Mouse (Mus musculus): ENCODE results near the gene Plin3. TPM values are rescaled to one million over a fixed set of nuclear protein-coding genes. Genes with fewer than 3 reads are reported as not detected.

Gene Plin3
- total and polyA plus RNA-seq, 2 experiments from 2014 or later = 13.9 to 16.0 TPM

DNA sequence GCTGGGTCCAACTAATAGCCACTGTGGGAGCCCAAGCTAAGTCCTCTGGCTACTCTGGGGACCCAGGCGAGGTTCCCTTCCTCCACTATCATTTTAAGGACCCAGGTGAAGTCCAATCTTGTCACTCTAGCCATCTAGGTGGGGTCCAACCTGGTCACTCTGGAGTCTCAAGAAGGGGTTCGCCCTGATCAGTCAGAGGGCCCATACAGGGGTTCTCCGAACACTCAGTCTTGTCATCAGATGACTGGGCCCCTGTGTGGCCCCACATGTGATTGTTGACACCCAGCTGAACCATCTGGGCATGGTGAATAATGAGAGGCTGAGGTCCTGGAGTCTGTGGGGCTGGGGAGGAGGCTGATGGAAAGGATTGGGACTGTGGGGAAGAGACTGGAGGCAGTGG lies 22.9 kb downstream of the Plin3 start:
- Histone ChIP-seq H3K9me3 (ENCODE audit: low read length) (no peaks in the 10 kb centered on the region), H3K27me3 (ENCODE audit: insufficient read depth, low read length) (no peaks in the 10 kb centered on the region), H3K4me2 (ENCODE audit: low read depth, low read length) (peak overlapping the region; percentile 70), H3K9ac (replicated peaks; ENCODE audit: low read length) (peak overlapping the region; percentile 47), H3K4me3 (ENCODE audit: low read length) (peak overlapping the region; percentile 33; the same call in 1 of the 2 replicates), H3K36me3 (ENCODE audit: insufficient read depth, low read length) (no peaks in the 10 kb centered on the region), H3K27ac (peak overlapping the region; percentile 82), H3K4me1 (ENCODE audit: insufficient read depth, low read length) (no peaks in the 10 kb centered on the region)
- WGBS = 74% methylated on average over 3 of the region's 3 CpGs
- no peak for TF ChIP-seq CTCF (IDR thresholded peaks at IDR 0.05; ENCODE audit: low read depth)
- DNase-seq (ENCODE audit: low spot score) = no peak
- peak; percentile 10; the same call in 1 of the 2 replicates for ATAC-seq

DNA sequence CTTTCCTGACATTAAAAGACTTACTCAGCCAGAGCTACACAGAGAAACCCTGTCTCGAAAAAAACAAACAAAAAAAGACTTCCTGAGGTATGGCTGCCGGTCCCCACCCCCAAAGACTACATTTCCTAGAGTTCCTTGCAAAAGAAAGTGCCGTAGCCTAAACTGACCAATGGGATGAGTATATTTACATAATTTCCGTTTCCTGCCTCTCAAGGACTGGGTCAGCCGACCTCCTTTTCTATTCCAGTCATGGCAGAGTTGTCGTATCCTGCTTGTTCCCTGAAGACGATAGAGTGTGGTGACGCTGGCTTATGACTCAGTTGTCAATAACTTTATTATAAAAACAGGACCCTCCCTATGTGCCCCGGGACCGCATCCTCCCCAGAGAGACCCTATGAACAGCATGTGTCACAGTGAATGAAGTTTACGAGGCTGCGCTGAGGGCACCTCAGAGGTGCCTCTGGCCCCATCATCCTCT lies 23.5 kb downstream of the Plin3 start:
- H3K36me3 ChIP-seq (ENCODE audit: insufficient read depth, low read length) = no peaks in the 10 kb centered on the region
- H3K9me3 ChIP-seq (ENCODE audit: low read length) = no peaks in the 10 kb centered on the region
- WGBS = 18% methylated on average over 12 of the region's 12 CpGs
- H3K4me1 ChIP-seq (ENCODE audit: insufficient read depth, low read length) = no peaks in the 10 kb centered on the region
- ATAC-seq = peak; percentile 91
- DNase-seq (ENCODE audit: low spot score) = peak; percentile 92
- H3K27ac ChIP-seq = peak overlapping the region; percentile 82
- peak overlapping the region; percentile 33 for H3K4me3 ChIP-seq (ENCODE audit: low read length)
- peak overlapping the region; percentile 47 for H3K9ac ChIP-seq (replicated peaks; ENCODE audit: low read length)
- TF ChIP-seq CTCF (IDR thresholded peaks at IDR 0.05; ENCODE audit: low read depth) = no peak
- no peaks in the 10 kb centered on the region for H3K27me3 ChIP-seq (ENCODE audit: insufficient read depth, low read length)
- H3K4me2 ChIP-seq (ENCODE audit: low read depth, low read length) = peak overlapping the region; percentile 70

DNA sequence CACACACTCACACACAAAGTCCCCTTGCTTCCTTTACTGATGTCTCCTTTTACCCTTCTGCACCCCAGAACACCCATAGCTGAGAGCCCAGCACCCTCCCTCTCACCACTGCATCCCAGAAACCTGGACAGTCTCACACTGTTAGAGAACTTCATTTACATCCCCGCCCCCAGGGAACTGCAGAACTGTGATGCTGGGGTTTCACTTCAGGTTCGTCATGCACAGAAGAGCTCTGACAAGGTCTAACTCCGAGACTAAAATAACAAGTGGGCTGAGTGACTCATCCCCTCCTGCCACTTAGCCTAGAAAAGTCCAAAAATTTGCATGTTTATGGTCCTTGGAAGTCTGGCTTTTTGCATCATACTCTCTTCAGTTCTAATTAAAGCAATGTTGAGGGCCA lies 26.4 kb downstream of the Plin3 start:
- no peak for DNase-seq (ENCODE audit: low spot score)
- WGBS = 63% methylated on average over 3 of the region's 3 CpGs
- Histone ChIP-seq H3K4me3 (ENCODE audit: low read length) (no peak overlapping the region), H3K4me2 (ENCODE audit: low read depth, low read length) (no peak overlapping the region), H3K9ac (replicated peaks; ENCODE audit: low read length) (no peak overlapping the region), H3K36me3 (ENCODE audit: insufficient read depth, low read length) (peaks cover 12% of the 10 kb centered on the region), H3K27me3 (ENCODE audit: insufficient read depth, low read length) (no peaks in the 10 kb centered on the region), H3K27ac (no peak overlapping the region), H3K9me3 (ENCODE audit: low read length) (no peaks in the 10 kb centered on the region), H3K4me1 (ENCODE audit: insufficient read depth, low read length) (no peaks in the 10 kb centered on the region)
- TF ChIP-seq CTCF (IDR thresholded peaks at IDR 0.05; ENCODE audit: low read depth) = no peak
- no peak for ATAC-seq

DNA sequence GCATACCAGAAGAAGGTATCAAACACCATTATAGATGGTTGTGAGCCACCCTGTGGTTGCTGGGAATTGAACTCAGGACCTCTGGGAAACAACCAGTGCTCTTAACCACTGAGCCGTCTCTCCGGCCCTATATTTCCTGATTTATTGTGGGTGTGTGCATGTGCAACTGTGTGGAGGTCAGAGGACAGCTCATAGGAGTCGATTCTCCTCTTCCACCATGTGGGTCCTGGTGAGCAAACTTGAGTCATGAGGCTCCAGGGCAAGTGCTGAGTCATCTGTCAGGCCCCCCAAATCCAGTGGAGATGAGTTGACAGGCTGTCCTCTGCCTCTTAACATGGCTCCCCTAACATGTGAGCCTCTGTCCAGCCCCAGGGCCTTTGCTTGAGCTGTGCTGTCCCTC lies 26.8 kb downstream of the Plin3 start:
- no peaks in the 10 kb centered on the region for H3K4me1 ChIP-seq (ENCODE audit: insufficient read depth, low read length)
- H3K4me3 ChIP-seq (ENCODE audit: low read length) = no peak overlapping the region
- no peaks in the 10 kb centered on the region for H3K27me3 ChIP-seq (ENCODE audit: insufficient read depth, low read length)
- ATAC-seq = no peak
- no peak for DNase-seq (ENCODE audit: low spot score)
- WGBS = 91% methylated on average over 3 of the region's 3 CpGs
- no peak overlapping the region for H3K27ac ChIP-seq
- TF ChIP-seq CTCF (IDR thresholded peaks at IDR 0.05; ENCODE audit: low read depth) = no peak
- no peak overlapping the region for H3K4me2 ChIP-seq (ENCODE audit: low read depth, low read length)
- no peaks in the 10 kb centered on the region for H3K9me3 ChIP-seq (ENCODE audit: low read length)
- H3K36me3 ChIP-seq (ENCODE audit: insufficient read depth, low read length) = peaks cover 14% of the 10 kb centered on the region
- no peak overlapping the region for H3K9ac ChIP-seq (replicated peaks; ENCODE audit: low read length)

DNA sequence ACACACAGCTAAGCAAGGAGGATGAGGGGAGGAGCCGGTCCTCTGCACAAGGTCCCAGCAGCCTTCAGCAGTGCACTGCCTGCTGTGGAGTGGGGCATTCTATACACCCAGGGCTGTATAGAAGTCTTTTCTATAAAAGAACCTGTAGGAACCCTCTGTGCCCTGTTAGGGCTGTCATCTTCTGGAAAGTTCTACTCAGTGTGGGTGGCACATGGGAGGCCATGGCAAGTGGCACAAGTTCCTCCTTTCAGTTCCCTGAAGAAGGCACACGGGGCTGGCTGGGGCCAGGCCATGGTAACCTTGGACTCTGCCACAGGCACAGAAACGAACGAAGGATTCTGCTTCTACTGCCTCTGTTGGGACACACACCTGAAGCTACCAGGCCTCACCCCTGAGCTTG lies 27.7 kb downstream of the Plin3 start:
- H3K27me3 ChIP-seq (ENCODE audit: insufficient read depth, low read length) = no peaks in the 10 kb centered on the region
- no peak for ATAC-seq
- DNase-seq (ENCODE audit: low spot score) = no peak
- no peak overlapping the region for H3K9ac ChIP-seq (replicated peaks; ENCODE audit: low read length)
- H3K9me3 ChIP-seq (ENCODE audit: low read length) = no peaks in the 10 kb centered on the region
- no peak overlapping the region for H3K4me3 ChIP-seq (ENCODE audit: low read length)
- peaks cover 15% of the 10 kb centered on the region for H3K36me3 ChIP-seq (ENCODE audit: insufficient read depth, low read length)
- TF ChIP-seq CTCF (IDR thresholded peaks at IDR 0.05; ENCODE audit: low read depth) = no peak
- H3K4me2 ChIP-seq (ENCODE audit: low read depth, low read length) = no peak overlapping the region
- H3K4me1 ChIP-seq (ENCODE audit: insufficient read depth, low read length) = no peaks in the 10 kb centered on the region
- no peak overlapping the region for H3K27ac ChIP-seq
- 91% methylated on average over 4 of the region's 4 CpGs for WGBS

DNA sequence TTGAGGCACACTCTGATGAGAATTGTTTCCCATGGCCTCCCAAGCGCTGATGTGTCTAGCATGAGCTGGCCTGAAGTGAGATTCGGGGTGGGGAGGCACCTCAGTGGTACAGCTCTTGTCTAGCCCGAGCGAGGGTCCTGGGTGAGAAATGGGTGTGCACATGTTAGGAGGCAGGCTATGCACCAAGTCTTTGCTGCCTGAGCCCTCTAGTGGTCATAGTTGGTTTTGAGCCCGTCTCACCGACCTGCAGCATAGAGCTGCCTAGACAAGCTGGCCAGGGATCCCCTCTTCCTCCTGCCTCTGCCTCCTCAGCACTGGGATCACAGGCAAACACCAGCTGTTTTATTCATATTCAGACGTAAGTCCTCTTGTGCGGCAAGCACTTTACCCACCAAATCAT lies 28.7 kb downstream of the Plin3 start:
- Histone ChIP-seq H3K27ac (no peak overlapping the region), H3K9ac (replicated peaks; ENCODE audit: low read length) (no peak overlapping the region), H3K27me3 (ENCODE audit: insufficient read depth, low read length) (no peaks in the 10 kb centered on the region), H3K4me1 (ENCODE audit: insufficient read depth, low read length) (no peaks in the 10 kb centered on the region), H3K36me3 (ENCODE audit: insufficient read depth, low read length) (peaks cover 24% of the 10 kb centered on the region), H3K4me2 (ENCODE audit: low read depth, low read length) (no peak overlapping the region), H3K4me3 (ENCODE audit: low read length) (no peak overlapping the region), H3K9me3 (ENCODE audit: low read length) (no peaks in the 10 kb centered on the region)
- ATAC-seq (peak; percentile 74), DNase-seq (ENCODE audit: low spot score) (peak; percentile 82)
- 21% methylated on average over 8 of the region's 8 CpGs for WGBS
- peak; percentile 86 for TF ChIP-seq CTCF (IDR thresholded peaks at IDR 0.05; ENCODE audit: low read depth)

DNA sequence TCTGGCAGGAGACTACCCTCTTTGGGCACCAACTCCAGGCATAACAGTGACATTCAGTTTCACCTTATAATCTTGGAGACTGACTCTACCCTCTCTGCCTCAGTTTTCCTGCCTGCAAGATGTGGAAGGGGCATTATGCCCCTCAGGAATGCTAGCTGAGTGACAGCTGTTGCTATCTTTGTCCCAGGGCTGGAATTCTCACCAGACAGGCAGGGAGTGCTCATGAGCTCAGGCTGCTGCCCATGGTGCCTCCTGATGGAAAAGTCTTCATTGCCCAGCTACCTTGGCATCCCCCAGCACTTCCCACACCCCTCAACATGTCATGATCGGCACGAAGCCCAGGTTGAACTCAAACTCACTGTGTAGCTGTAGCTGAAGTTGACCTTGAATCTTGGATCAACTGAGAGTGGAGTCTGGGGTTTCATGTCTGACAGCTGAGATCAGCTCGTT lies 30.0 kb downstream of the Plin3 start:
- 83% methylated on average over 3 of the region's 3 CpGs for WGBS
- peaks cover 24% of the 10 kb centered on the region for H3K36me3 ChIP-seq (ENCODE audit: insufficient read depth, low read length)
- no peak for DNase-seq (ENCODE audit: low spot score)
- no peak for TF ChIP-seq CTCF (IDR thresholded peaks at IDR 0.05; ENCODE audit: low read depth)
- H3K4me2 ChIP-seq (ENCODE audit: low read depth, low read length) = no peak overlapping the region
- H3K4me1 ChIP-seq (ENCODE audit: insufficient read depth, low read length) = no peaks in the 10 kb centered on the region
- no peak overlapping the region for H3K9ac ChIP-seq (replicated peaks; ENCODE audit: low read length)
- H3K27me3 ChIP-seq (ENCODE audit: insufficient read depth, low read length) = no peaks in the 10 kb centered on the region
- H3K4me3 ChIP-seq (ENCODE audit: low read length) = no peak overlapping the region
- ATAC-seq = no peak
- H3K9me3 ChIP-seq (ENCODE audit: low read length) = no peaks in the 10 kb centered on the region
- no peak overlapping the region for H3K27ac ChIP-seq
